Mouse (Mus musculus): ENCODE data around the gene Mlxip. TPM values are rescaled to one million over a fixed set of nuclear protein-coding genes. Genes with fewer than 3 reads are reported as not detected.

Gene Mlxip
- polyA plus RNA-seq, 2 experiments: 2.5 to 3.7 TPM

DNA sequence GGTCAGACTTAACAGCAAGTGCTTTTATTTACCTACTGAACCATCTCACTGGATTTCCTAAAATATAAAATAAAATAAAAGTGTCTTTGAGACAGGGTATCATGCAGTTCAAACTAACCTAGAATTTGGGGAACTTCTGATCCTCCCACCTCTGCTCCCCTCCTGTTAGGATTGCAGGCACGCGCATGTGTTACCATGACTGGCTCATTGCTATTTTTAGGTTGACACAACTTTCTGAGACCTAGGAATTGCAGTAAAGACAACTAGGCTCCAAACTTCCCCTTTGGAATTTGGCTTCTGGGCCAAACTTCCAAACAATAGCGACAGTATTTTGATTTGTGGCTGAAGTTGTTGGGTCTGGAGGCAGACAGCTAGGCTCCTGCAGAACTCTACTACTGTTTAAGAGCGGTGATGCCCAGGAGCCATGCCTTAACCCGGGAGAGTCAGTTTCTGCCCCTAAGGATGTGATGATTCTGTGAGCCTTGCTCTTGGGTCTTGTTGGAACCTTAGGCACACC is 754 bp upstream of the Mlxip start:
- no peak for DNase-seq (ENCODE audit: low read depth in 3 of 3, low spot score in 3 of 3)
- Histone ChIP-seq H3K4me2 (ENCODE audit: low read depth) (peak overlapping the region; percentile 100), H3K9me3 (ENCODE audit: control insufficient read depth, low read length) (no peaks in the 10 kb centered on the region), H3K27me3 (ENCODE audit: control insufficient read depth, insufficient read depth, low read length) (no peaks in the 10 kb centered on the region), H3K4me3 (ENCODE audit: insufficient read depth in 1 of 2, low read depth in 2 of 2, low read length in 2 of 2) (peak overlapping the region; percentile 66 to 84), H3K9ac (replicated peaks) (no peak overlapping the region), H3K4me1 (replicated peaks; ENCODE audit: control insufficient read depth in 2 of 2, insufficient read depth in 2 of 2, low read length in 1 of 2) (peaks cover 11 to 35% of the 10 kb centered on the region in 2 experiments; a peak in 3 of 4 replicates), H3K27ac (no peak overlapping the region), H3K36me3 (replicated peaks; ENCODE audit: control insufficient read depth, insufficient read depth, low read depth) (no peaks in the 10 kb centered on the region)
- WGBS (ENCODE audit: insufficient replicate concordance): 19% methylated on average over 5 of the region's 5 CpGs
- ATAC-seq (ENCODE audit: insufficient read depth): no peak
- TF ChIP-seq EP300 (IDR thresholded peaks at IDR 0.05; ENCODE audit: low read depth) (no peak), CTCF (IDR thresholded peaks at IDR 0.05; ENCODE audit: low read depth) (no peak)

DNA sequence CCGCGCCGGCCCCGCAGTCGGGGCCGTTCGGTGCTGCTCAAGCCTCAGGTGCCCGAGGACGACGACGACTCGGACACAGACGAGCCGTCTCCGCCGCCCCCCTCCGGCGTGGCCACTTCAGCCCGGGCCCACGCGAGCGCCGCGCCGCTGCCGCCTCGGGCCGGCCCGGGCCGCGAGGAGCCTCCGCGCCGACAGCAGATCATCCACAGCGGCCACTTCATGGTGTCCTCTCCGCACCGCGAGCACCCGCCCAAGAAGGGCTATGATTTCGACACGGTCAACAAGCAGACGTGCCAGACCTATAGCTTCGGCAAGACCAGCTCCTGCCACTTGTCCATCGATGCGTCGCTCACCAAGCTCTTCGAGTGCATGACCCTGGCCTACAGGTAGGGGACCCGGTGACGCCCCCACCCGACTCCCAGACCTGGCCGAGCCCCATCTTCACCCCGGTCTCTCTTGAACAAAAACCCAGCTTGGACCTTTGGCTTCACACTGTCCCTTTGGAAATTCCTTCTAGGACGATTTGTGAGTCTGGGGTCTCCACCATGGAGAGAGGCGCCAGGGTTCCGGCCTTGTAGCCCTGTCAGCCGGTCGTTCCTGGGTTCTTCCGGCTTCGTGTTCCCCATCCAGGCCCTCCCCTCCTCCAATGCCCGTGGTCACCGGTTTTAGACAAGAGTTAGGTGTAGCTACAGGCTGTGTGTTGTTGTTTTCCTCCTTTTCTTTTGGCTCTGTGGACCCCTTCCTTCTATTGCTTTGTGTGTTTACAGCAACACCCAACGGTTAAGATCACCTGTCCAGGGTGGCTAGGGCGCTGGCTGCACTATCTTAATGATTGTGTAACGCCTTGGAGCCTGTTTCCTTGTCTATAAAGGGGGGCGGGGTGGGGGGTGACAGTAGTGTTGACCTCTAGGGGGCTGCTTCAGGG is 621 bp downstream of the Mlxip start:
- TF ChIP-seq EP300 (IDR thresholded peaks at IDR 0.05; ENCODE audit: low read depth): no peak
- no peak for TF ChIP-seq CTCF (IDR thresholded peaks at IDR 0.05; ENCODE audit: low read depth)
- H3K36me3 ChIP-seq (replicated peaks; ENCODE audit: control insufficient read depth, insufficient read depth, low read depth): no peaks in the 10 kb centered on the region
- H3K9ac ChIP-seq (replicated peaks): peak overlapping the region; percentile 82
- DNase-seq (ENCODE audit: low read depth in 3 of 3, low spot score in 3 of 3) (no peak), ATAC-seq (ENCODE audit: insufficient read depth) (peak; percentile 47)
- H3K27me3 ChIP-seq (ENCODE audit: control insufficient read depth, insufficient read depth, low read length): no peaks in the 10 kb centered on the region
- peak overlapping the region; percentile 66 to 84 for H3K4me3 ChIP-seq (ENCODE audit: insufficient read depth in 1 of 2, low read depth in 2 of 2, low read length in 2 of 2)
- peaks cover 11 to 35% of the 10 kb centered on the region in 2 experiments; a peak in 3 of 4 replicates for H3K4me1 ChIP-seq (replicated peaks; ENCODE audit: control insufficient read depth in 2 of 2, insufficient read depth in 2 of 2, low read length in 1 of 2)
- 1% methylated on average over 65 of the region's 65 CpGs for WGBS (ENCODE audit: insufficient replicate concordance)
- H3K4me2 ChIP-seq (ENCODE audit: low read depth): peak overlapping the region; percentile 100
- peak overlapping the region; percentile 19; the same call in 1 of the 2 replicates for H3K27ac ChIP-seq
- H3K9me3 ChIP-seq (ENCODE audit: control insufficient read depth, low read length): no peaks in the 10 kb centered on the region

DNA sequence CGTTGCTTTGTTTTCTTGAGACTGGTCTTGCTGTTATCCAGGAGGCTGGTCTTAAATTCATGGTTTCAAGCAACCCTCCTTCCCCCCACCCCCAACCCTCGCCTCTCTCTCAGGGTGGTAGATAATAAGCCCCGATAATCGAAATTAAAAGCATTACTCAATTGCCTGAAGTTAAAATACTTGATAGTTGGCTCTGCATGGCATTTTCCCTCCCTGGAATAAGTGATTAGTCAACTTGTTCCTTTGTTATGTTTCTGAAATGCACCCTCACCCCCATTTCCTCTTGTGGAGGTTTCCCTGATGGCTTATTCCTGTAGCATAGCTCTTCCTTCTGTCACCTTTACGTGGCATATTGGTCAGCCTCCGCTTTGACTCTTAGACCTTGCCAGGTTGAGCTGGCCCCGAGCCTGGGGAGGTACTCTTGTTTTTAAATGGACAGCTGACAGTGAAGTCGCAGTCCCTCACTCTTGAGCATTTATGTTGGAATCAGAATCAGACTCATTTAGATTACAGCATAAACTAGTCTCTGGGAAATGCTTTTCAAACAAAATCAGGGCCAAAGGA is 2.4 kb downstream of the Mlxip start:
- no peaks in the 10 kb centered on the region for H3K27me3 ChIP-seq (ENCODE audit: control insufficient read depth, insufficient read depth, low read length)
- ATAC-seq (ENCODE audit: insufficient read depth) (no peak), DNase-seq (ENCODE audit: low read depth in 3 of 3, low spot score in 3 of 3) (no peak)
- no peak for TF ChIP-seq CTCF (IDR thresholded peaks at IDR 0.05; ENCODE audit: low read depth)
- TF ChIP-seq EP300 (IDR thresholded peaks at IDR 0.05; ENCODE audit: low read depth): no peak
- 30% methylated on average over 8 of the region's 8 CpGs for WGBS (ENCODE audit: insufficient replicate concordance)
- peaks cover 11 to 32% of the 10 kb centered on the region in 2 experiments; a peak in 3 of 4 replicates for H3K4me1 ChIP-seq (replicated peaks; ENCODE audit: control insufficient read depth in 2 of 2, insufficient read depth in 2 of 2, low read length in 1 of 2)
- no peak overlapping the region for H3K27ac ChIP-seq
- no peaks in the 10 kb centered on the region for H3K9me3 ChIP-seq (ENCODE audit: control insufficient read depth, low read length)
- no peaks in the 10 kb centered on the region for H3K36me3 ChIP-seq (replicated peaks; ENCODE audit: control insufficient read depth, insufficient read depth, low read depth)
- no peak overlapping the region for H3K4me3 ChIP-seq (ENCODE audit: insufficient read depth in 1 of 2, low read depth in 2 of 2, low read length in 2 of 2)
- H3K4me2 ChIP-seq (ENCODE audit: low read depth): peak overlapping the region; percentile 44
- no peak overlapping the region for H3K9ac ChIP-seq (replicated peaks)

DNA sequence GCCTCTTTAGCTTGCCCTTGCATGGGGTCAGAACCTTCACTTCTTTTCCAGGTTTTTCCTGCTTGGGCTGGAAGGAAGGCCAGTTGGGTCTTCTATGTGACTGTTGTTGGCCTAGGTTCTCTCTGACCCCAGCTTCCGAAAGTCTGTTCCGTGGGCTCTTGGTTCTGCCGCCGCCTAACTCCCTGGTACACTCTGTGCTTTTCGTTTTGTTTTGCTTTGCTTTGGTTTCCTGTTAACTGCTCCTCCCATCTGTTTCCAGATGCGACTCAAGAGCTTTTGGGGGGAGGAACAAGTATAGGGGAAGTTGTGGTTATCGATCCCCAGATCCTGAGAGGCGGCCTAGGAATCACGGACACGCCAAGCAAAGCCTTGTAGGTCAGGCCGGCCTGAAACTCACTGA is 3.2 kb downstream of the Mlxip start:
- Histone ChIP-seq H3K9me3 (ENCODE audit: control insufficient read depth, low read length) (no peaks in the 10 kb centered on the region), H3K4me2 (ENCODE audit: low read depth) (peak overlapping the region; percentile 44), H3K4me3 (ENCODE audit: insufficient read depth in 1 of 2, low read depth in 2 of 2, low read length in 2 of 2) (0 out of 4 replicates have a peak overlapping the region, but pooled peaks of 1 of the 2 experiments have one; percentile 8), H3K27me3 (ENCODE audit: control insufficient read depth, insufficient read depth, low read length) (no peaks in the 10 kb centered on the region), H3K36me3 (replicated peaks; ENCODE audit: control insufficient read depth, insufficient read depth, low read depth) (no peaks in the 10 kb centered on the region), H3K4me1 (replicated peaks; ENCODE audit: control insufficient read depth in 2 of 2, insufficient read depth in 2 of 2, low read length in 1 of 2) (peaks cover 11 to 32% of the 10 kb centered on the region in 2 experiments; a peak in 3 of 4 replicates), H3K27ac (no peak overlapping the region), H3K9ac (replicated peaks) (no peak overlapping the region)
- no peak for DNase-seq (ENCODE audit: low read depth in 3 of 3, low spot score in 3 of 3)
- 18% methylated on average over 11 of the region's 11 CpGs for WGBS (ENCODE audit: insufficient replicate concordance)
- ATAC-seq (ENCODE audit: insufficient read depth): no peak
- no peak for TF ChIP-seq EP300 (IDR thresholded peaks at IDR 0.05; ENCODE audit: low read depth)
- TF ChIP-seq CTCF (IDR thresholded peaks at IDR 0.05; ENCODE audit: low read depth): no peak
